Mouse (Mus musculus) megakaryocyte-erythroid progenitor cell, adult 5-6 weeks (primary cell): Measurements from ENCODE around the gene Alg12. TPM values are rescaled to one million over a fixed set of nuclear protein-coding genes. Genes with fewer than 3 reads are reported as not detected.
A peak's percentile ranks its signal among the peaks of the same experiment; 100 is the strongest.
"Not testable (repeated sequence)": the region's sequence is repeated elsewhere in the genome, so short reads cannot be mapped to it uniquely, and the experiment has no call there.

Experiments
- ATAC-seq: replicated peaks from 2 replicates; pipeline ENCODE4 v1.8.0; 2016; ENCODE audit warnings: mild to moderate bottlenecking, inconsistent platforms; ENCODE audit not compliant: severe bottlenecking, poor library complexity, low FRiP score, low TSS enrichment
- total RNA-seq, 2 experiments: library from RNA; stranded (forward) in 1 of 2; stranded (reverse) in 1 of 2; fragments of 200-1000, 215-1000 nt in 1 of 2; fragments of >200 nt in 1 of 2; fragmentation: Nextera tagmentation in 1 of 2; gene quantifications; 2 replicates each; pipeline ENCODE4 v1.2.3; 2014 to 2017

Alg12 gene
- total RNA-seq, 2 experiments from 2014 or later: 5.2 to 8.3 TPM

DNA sequence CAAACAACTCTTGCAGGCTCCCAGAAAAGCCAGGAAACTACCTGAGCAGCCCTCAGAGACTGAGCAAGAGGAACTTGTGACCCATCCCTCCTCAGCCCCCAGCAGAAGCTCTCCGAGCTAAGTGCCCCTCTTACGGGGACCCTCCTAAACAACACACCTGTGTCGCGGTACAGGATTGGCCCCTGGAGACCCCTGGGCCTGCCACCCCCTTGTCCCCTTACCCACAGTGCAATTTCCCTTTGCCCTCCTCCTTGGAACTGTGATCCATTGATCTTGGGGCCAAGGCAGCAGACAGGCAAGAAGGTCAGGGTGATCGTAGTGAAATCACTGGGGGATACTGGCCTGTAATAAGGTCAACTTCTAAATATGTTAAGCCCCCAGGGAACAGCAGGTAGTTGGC is 17.5 kb upstream of the Alg12 start:
- ATAC-seq: no peak

DNA sequence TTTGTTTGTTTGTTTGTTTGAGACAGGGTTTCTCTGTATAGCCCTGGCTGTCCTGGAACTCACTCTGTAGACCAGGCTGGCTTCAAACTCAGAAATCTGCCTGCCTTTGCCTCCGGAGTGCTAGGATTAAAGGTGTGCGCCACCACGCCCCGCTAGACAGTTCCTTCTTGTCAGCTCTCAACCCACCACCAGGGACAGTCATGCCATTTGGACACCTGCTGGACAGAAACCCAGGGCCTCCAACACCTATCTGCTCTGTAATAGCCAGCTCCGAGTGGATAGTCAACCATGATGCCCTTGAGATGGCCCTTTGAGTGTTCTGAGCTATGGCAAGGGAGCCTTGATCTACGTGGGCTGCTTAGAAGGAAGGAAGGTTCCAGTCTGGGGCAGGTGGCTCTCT is 16.9 kb upstream of the Alg12 start:
- ATAC-seq: no peak

DNA sequence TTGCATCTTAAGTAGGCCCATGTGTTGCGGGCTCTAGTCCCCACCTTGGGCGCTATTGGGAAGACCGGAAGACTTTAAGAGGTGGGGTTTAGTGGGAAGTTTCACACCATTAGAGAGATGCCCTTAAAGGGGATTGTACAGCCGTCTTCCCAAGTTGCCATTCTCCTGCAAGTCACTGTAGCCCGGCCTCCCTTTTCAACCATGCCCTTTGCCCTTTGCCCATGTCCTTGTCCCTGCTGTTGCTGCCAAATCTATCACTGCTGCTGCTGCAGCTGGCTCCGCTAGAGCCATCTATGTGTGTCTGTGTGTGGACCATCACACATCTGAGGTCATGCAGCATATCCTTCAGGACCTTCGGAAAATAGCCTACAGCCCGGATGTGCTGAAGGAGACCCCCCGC is 13.4 kb upstream of the Alg12 start:
- ATAC-seq: no peak

DNA sequence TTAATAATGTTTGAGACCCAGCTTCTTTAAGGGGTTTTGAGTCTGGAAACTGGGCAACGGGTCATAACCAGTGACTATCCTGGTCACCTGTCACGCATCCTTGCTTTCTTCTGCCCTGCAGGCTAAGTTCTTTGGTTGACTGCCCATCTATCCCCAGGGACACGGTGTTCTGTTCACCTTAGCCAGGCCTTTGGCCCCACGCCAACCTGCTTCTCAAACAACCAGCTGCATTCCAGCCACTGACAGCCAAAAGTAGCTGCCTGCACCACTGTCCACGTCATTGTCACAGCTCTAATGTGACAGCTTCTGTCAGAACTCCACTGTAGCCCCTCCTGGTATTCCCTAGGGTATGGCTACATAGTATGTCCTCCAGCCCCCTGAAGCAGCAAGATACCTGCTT is 12.4 kb upstream of the Alg12 start:
- ATAC-seq: no peak

DNA sequence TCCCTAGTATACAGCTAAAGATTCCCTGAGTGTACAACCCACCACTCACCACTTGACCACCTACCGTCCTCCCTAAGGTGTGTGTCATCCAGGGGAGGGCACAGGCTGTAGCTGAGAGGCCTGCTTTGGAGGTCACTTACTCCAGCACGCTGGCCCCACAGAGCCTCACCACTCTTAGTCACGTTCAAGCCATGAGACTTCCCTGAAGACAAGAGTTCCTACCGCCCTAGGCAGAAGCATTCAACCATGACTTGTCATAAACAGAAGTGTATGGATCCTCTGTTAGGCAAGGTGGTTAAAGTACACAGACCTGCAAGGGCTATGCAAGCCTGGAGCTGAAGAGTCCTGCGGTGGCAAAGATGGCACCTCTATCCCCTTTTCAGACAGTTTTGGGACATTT is 11.6 kb upstream of the Alg12 start:
- ATAC-seq: no peak

GRCm38 (mm10) chr15:88829791-88830440 is 10.8 kb upstream of the Alg12 start:
- ATAC-seq: no peak

DNA sequence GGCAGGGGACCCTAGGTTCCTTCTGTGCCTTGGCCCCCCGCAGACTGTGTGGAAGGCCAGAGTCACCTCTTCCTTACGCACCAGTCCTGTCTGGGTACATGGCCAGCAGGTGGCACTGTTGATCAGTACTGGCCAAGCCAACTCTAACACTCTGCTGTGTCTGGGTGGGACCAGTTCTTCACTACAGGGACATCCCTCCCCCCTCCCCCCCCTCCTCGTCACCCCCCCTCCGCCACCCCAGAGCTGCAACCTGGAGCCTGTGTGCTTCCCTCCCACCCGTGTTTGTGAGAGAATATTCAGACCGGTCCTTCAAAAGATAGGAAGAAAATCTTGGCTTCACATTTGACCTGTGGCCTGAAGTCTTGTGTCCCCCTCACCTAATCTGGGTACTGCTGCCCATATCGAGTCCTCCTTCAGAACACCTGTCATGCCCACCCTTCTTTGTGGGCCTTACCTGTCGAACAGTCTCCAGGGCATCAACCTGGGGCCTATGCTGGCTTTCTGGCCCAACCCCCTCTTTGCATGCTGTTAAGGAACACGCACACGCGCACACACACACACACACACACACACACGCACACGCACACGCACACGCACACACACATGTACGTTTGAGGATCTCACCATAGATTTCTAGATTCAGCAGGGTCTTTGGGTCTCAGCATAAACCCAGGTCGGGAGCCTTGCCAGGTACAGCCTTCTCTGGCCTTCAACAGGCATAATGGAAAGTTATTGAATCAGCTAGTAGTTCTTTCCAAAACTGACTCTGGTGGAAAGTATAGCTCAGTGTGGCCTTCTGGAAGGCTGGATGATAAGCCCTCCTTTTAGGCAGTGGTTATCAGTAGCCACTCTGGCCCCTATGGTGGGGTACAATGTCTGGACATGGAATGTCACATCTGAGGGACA is 9.9 kb upstream of the Alg12 start:
- peak; percentile 80 for ATAC-seq

GRCm38 (mm10) chr15:88827991-88828799 is 9.1 kb upstream of the Alg12 start:
- ATAC-seq: peak; percentile 86

DNA sequence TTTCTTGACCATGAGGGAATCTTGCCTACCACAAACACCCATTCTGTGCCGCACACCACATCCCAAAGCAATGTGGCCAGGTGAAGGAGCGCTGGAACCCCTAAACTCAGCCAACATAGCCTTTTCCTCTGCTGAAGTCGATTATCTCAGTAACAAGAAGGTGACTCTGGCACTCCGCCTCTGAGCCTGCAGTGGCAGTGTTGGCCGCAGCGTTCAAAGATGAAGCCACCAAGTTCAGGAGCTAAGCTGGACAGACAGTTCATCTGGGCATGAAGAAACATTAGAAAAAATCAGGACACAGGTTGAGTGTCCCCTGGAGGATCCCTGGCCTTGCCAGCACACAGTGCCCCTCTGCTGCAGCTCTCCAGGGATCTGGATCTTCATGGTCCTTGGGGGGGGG is 8.3 kb upstream of the Alg12 start:
- ATAC-seq: no peak

DNA sequence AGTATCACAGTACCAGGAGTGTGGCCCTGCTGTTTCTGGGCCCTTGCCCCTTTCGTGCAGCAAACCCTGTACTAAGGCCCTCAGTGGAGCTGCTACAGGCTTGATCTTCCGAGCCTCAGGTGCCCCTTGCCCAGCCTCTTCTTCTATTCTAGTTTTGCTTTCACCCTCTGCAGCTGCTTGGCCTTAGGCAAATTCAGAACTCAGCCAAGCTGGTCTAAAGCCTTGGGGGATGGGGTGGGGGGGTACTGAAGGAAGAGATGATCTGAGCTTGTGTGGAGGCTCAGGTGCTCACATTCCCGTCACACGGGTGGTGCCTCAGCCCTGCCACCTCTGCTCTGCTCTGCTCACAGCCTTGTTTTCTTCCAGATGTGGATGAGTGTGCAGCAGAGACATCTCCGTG is 4.3 kb upstream of the Alg12 start:
- ATAC-seq: no peak

- no peak for ATAC-seq
These were observed 3.4 kb upstream of the Alg12 start for GRCm38 (mm10) chr15:88822513-88822912.

GRCm38 (mm10) chr15:88821403-88821802 is 2.3 kb upstream of the Alg12 start:
- ATAC-seq: no peak

DNA sequence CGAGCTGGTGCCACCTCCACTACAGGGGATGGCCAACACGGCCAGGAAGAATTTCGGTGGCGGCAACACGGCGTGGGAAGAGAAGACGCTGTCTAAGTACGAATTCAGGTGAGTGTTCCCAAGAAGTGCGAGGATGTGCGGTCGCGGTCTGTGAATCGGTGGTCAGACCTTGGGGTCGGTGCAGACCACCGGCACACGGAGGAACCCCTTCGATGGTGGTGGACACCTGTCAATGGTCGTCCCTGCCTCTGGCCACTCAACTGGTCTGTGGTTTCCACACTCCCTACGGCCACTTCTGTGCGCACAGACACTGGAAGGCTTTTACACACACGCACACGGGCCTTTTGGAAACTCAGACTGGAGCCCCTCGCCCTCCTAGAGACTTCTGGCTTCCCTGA is 787 bp upstream of the Alg12 start:
- ATAC-seq: no peak

GRCm38 (mm10) chr15:88815196-88815700 is 3.9 kb downstream of the Alg12 start:
- no peak for ATAC-seq

DNA sequence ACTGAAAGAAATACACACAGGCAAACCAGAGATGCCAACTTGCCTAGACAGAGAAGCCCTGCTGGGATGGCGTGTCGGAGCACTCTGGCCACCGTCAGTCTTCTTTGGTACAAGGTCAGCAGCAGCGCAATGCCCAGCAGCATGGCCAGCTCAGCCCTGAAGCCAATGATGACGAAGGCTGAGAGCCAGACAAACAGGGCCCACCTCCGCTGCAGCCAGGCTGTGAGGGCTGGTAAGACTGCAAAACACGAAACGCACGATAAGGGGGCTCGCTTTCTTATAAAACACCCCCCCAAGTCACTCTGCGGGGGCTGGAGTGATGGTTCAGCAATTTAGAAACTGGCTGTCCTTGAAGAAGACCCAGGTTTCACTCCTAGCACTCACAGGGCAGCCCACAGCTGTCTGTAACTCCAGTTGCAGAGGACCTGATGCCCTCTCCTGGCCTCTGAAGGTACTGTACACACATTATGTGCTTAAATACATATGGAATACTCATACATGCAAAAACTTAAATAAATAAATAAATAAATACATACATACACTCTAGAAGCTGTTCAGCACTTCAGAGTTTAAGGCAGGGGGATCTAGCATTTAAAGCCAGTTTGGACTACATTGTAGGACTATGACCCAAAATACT is 4.6 kb downstream of the Alg12 start:
- ATAC-seq: no peak

GRCm38 (mm10) chr15:88813873-88814272 is 5.2 kb downstream of the Alg12 start:
- ATAC-seq: not testable (repeated sequence)

- no peak for ATAC-seq
These were observed 5.9 kb downstream of the Alg12 start for GRCm38 (mm10) chr15:88813262-88813661.

DNA sequence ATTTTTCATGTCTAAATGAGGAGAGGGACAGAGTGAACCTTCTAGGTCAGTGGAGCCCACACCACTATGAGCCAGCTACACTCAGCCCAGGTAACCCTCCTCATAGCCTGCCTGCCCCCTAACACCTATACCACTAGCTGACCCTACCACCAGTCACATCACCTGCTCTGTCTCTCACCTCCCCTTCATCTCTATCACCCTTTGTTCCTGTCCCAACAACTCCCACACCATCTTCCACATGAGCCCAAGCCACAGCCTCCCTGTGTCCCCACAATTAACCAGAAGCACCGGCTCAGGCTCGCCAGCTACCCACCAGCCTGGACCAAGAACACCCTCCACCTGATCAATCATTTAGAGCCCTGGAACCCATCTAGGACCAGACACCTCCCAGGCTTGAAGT is 8.7 kb downstream of the Alg12 start:
- no peak for ATAC-seq

DNA sequence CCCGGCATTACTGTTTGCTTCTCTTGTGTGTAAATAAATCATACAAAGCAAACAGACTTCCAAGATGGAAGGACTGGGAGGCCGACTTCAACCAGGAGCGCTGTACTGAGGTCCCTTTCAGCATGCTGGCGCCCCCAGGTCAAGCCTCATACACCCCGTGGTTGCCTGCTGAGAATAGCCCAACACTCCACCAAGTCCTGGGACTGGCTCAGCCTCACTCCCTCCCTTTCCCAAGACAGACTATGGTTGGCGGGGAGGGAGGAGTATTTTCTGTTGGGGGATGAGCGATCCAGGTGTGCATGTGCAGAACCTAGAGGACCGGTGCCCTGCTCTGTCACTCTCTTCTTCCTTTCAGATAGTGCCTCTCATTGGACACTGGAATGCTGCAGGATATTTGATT is 11.0 kb downstream of the Alg12 start:
- ATAC-seq: peak; percentile 46; the same call in 1 of the 2 replicates
